In genomic region chr4:149539441-149539840, GRCm38 (mm10) we compare ENCODE assay signal across 11 mouse cellular contexts. TPM values are rescaled to one million over a fixed set of nuclear protein-coding genes. Genes with fewer than 3 reads are reported as not detected.
A peak's percentile ranks its signal among the peaks of the same experiment; 100 is the strongest.
DNase-seq lines count a peak whose midpoint lies in the region; ATAC-seq and TF ChIP-seq lines count a peak whose summit lies in the region.
"Had no signal": no experiment of that assay in that cellular context is flagged by ENCODE, and none has a peak within 500 bp of the region (broad histone marks: within the 10 kb centered on the region; RNA-seq: fewer than 3 reads in every experiment).

No protein-coding gene starts in this region.

- no peaks in the 10 kb centered on the region; the same call in 1 of the 2 replicates for H3K27me3 ChIP-seq in liver, embryonic 12.5 days (replicated peaks)
- H3K27me3 ChIP-seq in midbrain, embryonic 11.5 days (ENCODE audit: control insufficient read depth, insufficient read depth, low read length): no peaks in the 10 kb centered on the region
- H3K27me3 ChIP-seq: neural tube, embryonic 12.5 days had no signal

- 0 out of 2 replicates have a peak, but pooled peaks cover 6% of the 10 kb centered on the region for H3K4me1 ChIP-seq in liver, embryonic 12.5 days
- peaks cover 3% of the 10 kb centered on the region; the same call in 1 of the 2 replicates for H3K4me1 ChIP-seq in midbrain, embryonic 11.5 days (ENCODE audit: control insufficient read depth, insufficient read depth, low read length)

- 62% methylated on average over 8 of the region's 8 CpGs for WGBS in liver, embryonic 12.5 days (ENCODE audit: insufficient replicate concordance)
- WGBS in midbrain, embryonic 11.5 days: 92% methylated on average over 8 of the region's 8 CpGs

- H3K4me2 ChIP-seq in liver, embryonic 12.5 days: no peak overlapping the region
- no peak overlapping the region for H3K4me2 ChIP-seq in midbrain, embryonic 11.5 days
- H3K4me2 ChIP-seq: neural tube, embryonic 12.5 days had no signal

- no peak overlapping the region for H3K4me3 ChIP-seq in gastrocnemius, adult 2 months
- H3K4me3 ChIP-seq in liver, embryonic 12.5 days: no peak overlapping the region
- no peak overlapping the region for H3K4me3 ChIP-seq in midbrain, embryonic 11.5 days (ENCODE audit: low read depth, low read length)
- H3K4me3 ChIP-seq: megakaryocyte, embryonic 14.5 days; neural tube, embryonic 12.5 days had no signal

- no peak for ATAC-seq in liver, embryonic 12.5 days
- ATAC-seq in midbrain, embryonic 11.5 days (ENCODE audit: low FRiP score): no peak
- ATAC-seq: hindbrain, embryonic 16.5 days had no signal

- no peaks in the 10 kb centered on the region for H3K9me3 ChIP-seq in liver, embryonic 12.5 days (replicated peaks)
- H3K9me3 ChIP-seq in midbrain, embryonic 11.5 days (ENCODE audit: control insufficient read depth, low read length): no peaks in the 10 kb centered on the region
- H3K9me3 ChIP-seq: megakaryocyte, embryonic 14.5 days; neural tube, embryonic 12.5 days had no signal

- no peak overlapping the region for H3K9ac ChIP-seq in liver, embryonic 12.5 days
- no peak overlapping the region for H3K9ac ChIP-seq in midbrain, embryonic 11.5 days (ENCODE audit: low read length)
- H3K9ac ChIP-seq: neural tube, embryonic 12.5 days had no signal

- no peaks in the 10 kb centered on the region for H3K36me3 ChIP-seq in liver, embryonic 12.5 days
- no peaks in the 10 kb centered on the region for H3K36me3 ChIP-seq in midbrain, embryonic 11.5 days (ENCODE audit: control insufficient read depth, insufficient read depth, low read length)
- H3K36me3 ChIP-seq: neural tube, embryonic 12.5 days had no signal

- TF ChIP-seq CTCF in gastrocnemius, adult 2 months (IDR thresholded peaks at IDR 0.05): no peak

- intact Hi-C loops in gastrocnemius, adult 2 months (cut with DNase I): no loop called here
- intact Hi-C loops in heart, postnatal 36 days (cut with DNase I): no loop called here

- H3K27ac ChIP-seq in gastrocnemius, adult 2 months: peak overlapping the region; percentile 57; the same call in 1 of the 2 replicates
- no peak overlapping the region for H3K27ac ChIP-seq in liver, embryonic 12.5 days
- H3K27ac ChIP-seq in midbrain, embryonic 11.5 days (ENCODE audit: low read depth, low read length): no peak overlapping the region
- H3K27ac ChIP-seq: neural tube, embryonic 12.5 days had no signal

- DNase-seq in gastrocnemius, adult 2 months: peak; percentile 65
- DNase-seq in gastrocnemius, postnatal 4 days (ENCODE audit: low spot score in 2 of 2): no peak
- peak; percentile 63 for DNase-seq in 3T3-L1 (ENCODE audit: low read depth, low spot score)
- DNase-seq in brain, adult 2 months (ENCODE audit: low read depth, low spot score): peak; percentile 53
- peak; percentile 43 to 51 for DNase-seq in heart, postnatal 36 days
- no peak for DNase-seq in right cerebral cortex, postnatal 36 days (ENCODE audit: low spot score in 2 of 2)
- no peak for DNase-seq in midbrain, embryonic 11.5 days (ENCODE audit: low spot score, missing footprints)

RNA-seq across cellular contexts. Expression of gene Ctnnbip1, which starts 21.4 kb away (rescaled TPM):
- 10 to 100 TPM; 19.0 to 21.4 TPM for total RNA-seq in gastrocnemius, adult 2 months (2021)
- 100 to 1,000 TPM in 1 of 2 experiments, 10 to 100 TPM in 1; 93.5 to 100 TPM for total RNA-seq in gastrocnemius, postnatal 4 days (2021)
- total RNA-seq in heart, postnatal 36 days (2021): 10 to 100 TPM; 29.9 to 33.3 TPM
- 10.0 and 10.1 TPM in 2 replicates for polyA plus RNA-seq in liver, embryonic 12.5 days (2016; fragmentation: Nextera tagmentation; extraction: Ambion mirVana)
- polyA plus RNA-seq in midbrain, embryonic 11.5 days (2014; fragmentation: Nextera tagmentation; extraction: Ambion mirVana): 55.9 and 59.4 TPM in 2 replicates

RNA-seq across cellular contexts. Expression of gene Clstn1, which starts 46.8 kb away (rescaled TPM):
- total RNA-seq in gastrocnemius, adult 2 months (2021): 10 to 100 TPM; 24.0 to 38.2 TPM
- total RNA-seq in gastrocnemius, postnatal 4 days (2021): 10 to 100 TPM; 78.9 to 80.6 TPM
- 10 to 100 TPM; 89.5 to 92.1 TPM for total RNA-seq in heart, postnatal 36 days (2021)
- 6.2 and 6.9 TPM in 2 replicates for polyA plus RNA-seq in liver, embryonic 12.5 days (2016; fragmentation: Nextera tagmentation; extraction: Ambion mirVana)
- polyA plus RNA-seq in midbrain, embryonic 11.5 days (2014; fragmentation: Nextera tagmentation; extraction: Ambion mirVana): 34.3 and 41.8 TPM in 2 replicates

RNA-seq across cellular contexts. Expression of gene Lzic, which starts 54.4 kb away (rescaled TPM):
- 10 to 100 TPM; 13.1 to 16.1 TPM for total RNA-seq in gastrocnemius, adult 2 months (2021)
- 10 to 100 TPM; 25.0 to 27.6 TPM for total RNA-seq in gastrocnemius, postnatal 4 days (2021)
- 10 to 100 TPM; 57.5 to 69.1 TPM for total RNA-seq in heart, postnatal 36 days (2021)
- 23.8 and 24.7 TPM in 2 replicates for polyA plus RNA-seq in liver, embryonic 12.5 days (2016; fragmentation: Nextera tagmentation; extraction: Ambion mirVana)
- polyA plus RNA-seq in midbrain, embryonic 11.5 days (2014; fragmentation: Nextera tagmentation; extraction: Ambion mirVana): 48.2 and 50.1 TPM in 2 replicates

RNA-seq across cellular contexts. Expression of gene Nmnat1, which starts 54.4 kb away (rescaled TPM):
- 10 to 100 TPM; 30.0 to 32.7 TPM for total RNA-seq in gastrocnemius, adult 2 months (2021)
- 10 to 100 TPM; 12.9 to 13.0 TPM for total RNA-seq in gastrocnemius, postnatal 4 days (2021)
- total RNA-seq in heart, postnatal 36 days (2021): 10 to 100 TPM; 29.5 to 30.7 TPM
- polyA plus RNA-seq in liver, embryonic 12.5 days (2016; fragmentation: Nextera tagmentation; extraction: Ambion mirVana): 6.8 and 8.4 TPM in 2 replicates
- polyA plus RNA-seq in midbrain, embryonic 11.5 days (2014; fragmentation: Nextera tagmentation; extraction: Ambion mirVana): 15.1 and 15.5 TPM in 2 replicates

Comparison
In these comparisons a context has a peak if more than half of its experiments do, and no peak if none do; other contexts are left out.
1. DNase-seq: peak in gastrocnemius, adult 2 months (single experiment), 3T3-L1 (single experiment), brain, adult 2 months (single experiment) and heart, postnatal 36 days (2 of 2); none in gastrocnemius, postnatal 4 days (0 of 2), right cerebral cortex, postnatal 36 days (0 of 2) and midbrain, embryonic 11.5 days (single experiment).